Mouse (Mus musculus): Measurements from ENCODE around the gene Pnrc1.
"Not testable (repeated sequence)": the region's sequence is repeated elsewhere in the genome, so short reads cannot be mapped to it uniquely, and the experiment has no call there.

Gene Pnrc1

DNA sequence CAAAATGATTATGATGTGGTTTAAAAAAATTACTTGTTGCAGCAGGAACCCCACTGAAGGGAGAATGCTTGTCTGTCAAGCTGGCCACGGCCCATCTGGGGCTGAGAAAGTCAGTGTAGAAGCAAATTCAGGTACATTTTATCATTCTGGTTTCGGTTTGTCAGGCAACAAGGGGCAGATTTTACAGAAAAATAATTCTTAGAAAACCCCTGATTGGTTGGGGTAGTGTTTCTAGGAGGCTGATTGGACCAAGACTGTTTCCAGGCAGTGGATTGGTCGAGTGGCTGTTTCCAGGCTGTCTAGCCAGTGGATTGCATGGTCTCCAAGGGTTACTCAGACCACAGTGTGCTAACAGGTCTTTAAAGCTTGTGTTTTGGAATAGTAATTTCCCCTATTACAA lies at the start of gene Pnrc1:
Gene Pnrc1 (minus strand): TSS at position 162 of the 400 bp plus-strand sequence.
- peak; percentile 63 for DNase-seq (ENCODE audit: low read depth, low spot score)

DNA sequence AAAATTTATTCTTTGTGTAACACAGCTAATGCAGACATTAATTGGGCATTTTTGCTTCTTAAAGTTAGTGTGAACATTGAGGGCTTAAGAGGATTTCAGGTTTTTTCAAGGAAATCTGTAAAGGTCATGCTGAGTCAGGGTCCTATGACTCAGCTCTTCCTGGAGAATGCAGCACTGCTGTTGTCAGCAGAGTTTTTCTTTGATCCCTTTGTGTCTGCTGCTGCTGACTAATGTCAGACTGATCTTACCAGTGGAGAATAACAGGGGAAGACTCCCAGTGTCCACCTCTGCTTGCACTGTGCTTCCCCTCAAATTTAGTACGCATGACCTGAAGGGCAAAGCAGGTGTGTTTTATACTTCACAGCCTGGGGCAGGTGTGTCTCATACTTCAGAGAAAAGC lies 48.0 kb upstream of the Pnrc1 start:
- DNase-seq (ENCODE audit: low read depth, low spot score), result no peak

DNA sequence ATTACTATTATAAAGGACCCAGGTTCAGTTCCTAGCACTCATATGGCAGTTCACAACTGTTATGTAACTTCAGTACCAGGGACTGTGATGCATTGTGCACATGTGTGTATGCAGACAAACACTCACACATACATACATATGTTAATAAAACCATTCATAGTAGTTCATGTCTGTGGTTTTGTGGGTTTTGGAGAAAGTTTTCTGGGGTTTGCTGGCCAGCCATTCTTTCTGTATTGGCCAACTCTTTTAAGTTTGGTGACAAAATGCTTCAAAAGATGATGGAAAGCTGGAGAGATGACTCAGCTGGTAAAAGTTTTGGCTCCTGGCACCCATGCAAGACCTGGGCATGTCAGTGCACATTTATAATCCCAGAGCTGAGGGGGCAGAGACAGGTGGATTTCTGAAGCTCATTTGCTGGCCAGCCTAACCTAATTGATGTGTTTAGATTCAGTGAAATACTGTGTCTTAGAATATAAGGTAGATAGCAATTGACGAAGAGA lies 43.0 kb upstream of the Pnrc1 start:
- DNase-seq (ENCODE audit: low read depth, low spot score), result no peak

GRCm38 (mm10) chr4:33331147-33331546 lies 41.2 kb upstream of the Pnrc1 start:
- DNase-seq (ENCODE audit: low read depth, low spot score), result no peak

GRCm38 (mm10) chr4:33315840-33316239 lies 25.9 kb upstream of the Pnrc1 start:
- DNase-seq (ENCODE audit: low read depth, low spot score), result peak; percentile 59

DNA sequence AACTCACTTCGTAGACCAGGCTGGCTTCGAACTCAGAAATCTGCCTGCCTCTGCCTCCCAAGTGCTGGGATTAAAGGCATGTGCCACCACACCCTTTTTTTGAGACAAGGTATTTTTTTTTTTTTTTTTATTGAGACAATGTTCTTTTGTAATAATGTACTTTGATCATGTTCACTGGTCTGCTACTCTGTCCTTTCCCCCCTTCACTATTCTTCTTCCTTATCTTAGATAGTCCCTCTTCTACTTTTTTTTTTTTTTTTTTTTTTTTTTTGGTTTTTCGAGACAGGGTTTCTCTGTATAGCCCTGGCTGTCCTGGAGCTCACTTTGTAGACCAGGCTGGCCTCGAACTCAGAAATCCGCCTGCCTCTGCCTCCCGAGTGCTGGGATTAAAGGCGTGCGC lies 24.2 kb upstream of the Pnrc1 start:
- not testable (repeated sequence) for DNase-seq (ENCODE audit: low read depth, low spot score)

DNA sequence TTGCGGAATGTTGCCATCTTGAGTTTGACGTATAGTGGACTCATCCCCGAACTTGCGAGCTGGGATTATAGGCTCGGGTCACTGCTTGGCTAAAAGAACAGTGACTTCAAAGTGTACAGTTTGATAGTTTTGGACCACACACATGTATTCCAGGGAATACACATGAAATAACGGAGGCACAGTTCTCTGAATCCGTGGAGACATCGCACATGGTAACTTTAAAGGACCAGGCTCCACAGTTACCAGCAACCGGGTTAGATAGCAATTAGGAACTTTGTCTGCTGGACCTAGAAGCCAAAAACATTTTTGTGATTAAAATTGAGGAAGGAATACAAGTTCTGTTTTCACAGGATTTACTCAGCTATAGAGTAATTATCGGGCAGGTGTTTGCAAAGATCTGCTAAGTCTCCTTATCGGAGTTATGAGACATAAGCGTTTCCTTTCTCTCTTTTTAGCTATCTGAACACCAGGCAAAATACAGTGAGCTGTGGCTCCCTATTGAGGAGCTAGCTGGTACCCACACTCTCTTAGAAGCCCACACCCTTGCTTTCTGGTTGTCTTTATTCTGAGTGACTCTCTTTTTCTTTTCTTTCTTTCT lies 21.0 kb upstream of the Pnrc1 start:
- DNase-seq (ENCODE audit: low read depth, low spot score), result no peak

DNA sequence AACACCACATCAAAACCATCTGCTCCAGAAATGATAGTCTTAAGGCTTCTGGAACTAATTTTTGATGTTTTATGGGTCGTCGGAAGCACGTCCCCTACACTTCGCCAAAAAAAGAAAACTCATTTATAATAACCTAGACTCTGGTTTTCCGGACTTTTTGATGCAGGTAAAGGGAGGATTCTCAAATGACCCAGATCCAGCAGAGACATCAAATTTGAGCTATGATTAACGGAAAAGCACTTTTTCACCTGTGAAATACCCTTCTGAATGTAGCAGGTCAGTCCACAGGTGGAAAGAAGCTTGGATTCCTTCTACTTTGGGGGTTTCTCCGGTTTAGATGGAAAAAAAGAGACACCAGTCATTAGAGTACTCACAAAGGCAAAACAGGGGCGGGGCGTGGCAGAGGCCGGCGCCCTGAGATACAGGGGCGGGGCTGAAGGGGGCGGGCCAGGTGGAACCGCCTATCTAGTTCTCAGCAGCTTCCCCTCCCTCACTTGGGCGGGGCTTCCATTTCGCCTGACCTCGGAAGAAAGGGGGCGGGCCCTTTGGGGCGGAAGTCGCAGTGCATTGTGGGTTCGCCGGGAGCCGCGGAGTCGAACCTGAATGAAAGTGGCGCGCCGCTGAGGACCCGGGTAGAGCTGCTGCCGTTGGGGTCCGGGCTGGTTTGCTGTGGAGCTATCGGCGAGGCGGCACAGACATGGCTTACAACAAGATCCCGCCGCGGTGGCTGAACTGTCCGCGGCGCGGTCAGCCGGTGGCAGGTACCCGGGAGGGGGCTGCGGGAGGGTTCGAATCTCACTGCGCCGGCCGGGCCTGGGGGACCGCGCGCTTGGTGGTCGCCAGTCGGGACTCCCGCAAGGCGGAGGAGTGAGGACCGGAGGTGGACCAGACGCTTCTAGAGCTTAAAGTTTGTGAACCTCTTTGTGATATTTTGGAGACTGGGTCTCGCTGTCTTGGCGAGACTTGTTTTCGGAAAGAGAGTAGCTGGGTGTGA lies 20.1 kb upstream of the Pnrc1 start, which contains the start of gene Rngtt:
Gene Rngtt (plus strand): TSS at position 548 of the 994 bp plus-strand sequence.
- DNase-seq (ENCODE audit: low read depth, low spot score), result peak; percentile 98

GRCm38 (mm10) chr4:33307146-33307545 lies 17.2 kb upstream of the Pnrc1 start:
- no peak for DNase-seq (ENCODE audit: low read depth, low spot score)

- no peak for DNase-seq (ENCODE audit: low read depth, low spot score)
Observed at GRCm38 (mm10) chr4:33303057-33303456, 13.1 kb upstream of the Pnrc1 start.

DNA sequence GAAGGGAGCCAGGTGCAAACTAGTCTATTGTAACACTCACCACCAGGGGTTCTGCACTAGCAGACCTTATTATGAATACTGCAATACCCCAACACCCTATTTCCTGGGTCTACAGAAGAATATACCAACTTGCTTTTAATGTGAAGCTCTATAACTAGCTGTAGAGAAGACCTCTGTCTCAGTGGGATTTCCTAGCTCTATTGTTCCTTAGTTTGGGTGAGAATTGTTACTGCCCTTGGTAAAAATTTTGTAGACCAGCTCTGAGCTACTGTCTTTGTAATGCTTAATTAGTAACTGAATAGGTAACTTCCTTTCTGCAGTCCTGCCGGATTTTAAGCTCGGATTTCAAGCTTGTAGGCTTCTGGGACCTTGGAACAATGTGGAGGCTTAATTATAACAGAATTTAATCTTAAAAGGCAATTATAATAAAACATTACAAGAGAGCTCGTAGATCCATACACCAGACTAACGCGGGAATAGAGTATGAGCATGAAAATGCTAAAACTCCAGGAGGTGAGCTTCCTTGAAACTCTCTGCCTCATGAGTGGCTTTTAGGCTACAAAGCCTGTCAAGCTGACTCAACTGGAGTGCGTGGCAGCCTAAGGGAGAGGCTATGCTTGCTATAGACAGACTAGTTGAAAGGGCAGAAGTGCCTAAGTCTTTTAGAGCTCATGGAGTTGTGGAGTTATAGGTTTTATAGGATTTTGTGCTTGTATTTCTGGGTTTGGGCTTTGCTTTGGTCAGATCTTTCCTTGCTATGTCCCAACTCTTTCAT lies 11.1 kb upstream of the Pnrc1 start:
- DNase-seq (ENCODE audit: low read depth, low spot score), result not testable (repeated sequence)

DNA sequence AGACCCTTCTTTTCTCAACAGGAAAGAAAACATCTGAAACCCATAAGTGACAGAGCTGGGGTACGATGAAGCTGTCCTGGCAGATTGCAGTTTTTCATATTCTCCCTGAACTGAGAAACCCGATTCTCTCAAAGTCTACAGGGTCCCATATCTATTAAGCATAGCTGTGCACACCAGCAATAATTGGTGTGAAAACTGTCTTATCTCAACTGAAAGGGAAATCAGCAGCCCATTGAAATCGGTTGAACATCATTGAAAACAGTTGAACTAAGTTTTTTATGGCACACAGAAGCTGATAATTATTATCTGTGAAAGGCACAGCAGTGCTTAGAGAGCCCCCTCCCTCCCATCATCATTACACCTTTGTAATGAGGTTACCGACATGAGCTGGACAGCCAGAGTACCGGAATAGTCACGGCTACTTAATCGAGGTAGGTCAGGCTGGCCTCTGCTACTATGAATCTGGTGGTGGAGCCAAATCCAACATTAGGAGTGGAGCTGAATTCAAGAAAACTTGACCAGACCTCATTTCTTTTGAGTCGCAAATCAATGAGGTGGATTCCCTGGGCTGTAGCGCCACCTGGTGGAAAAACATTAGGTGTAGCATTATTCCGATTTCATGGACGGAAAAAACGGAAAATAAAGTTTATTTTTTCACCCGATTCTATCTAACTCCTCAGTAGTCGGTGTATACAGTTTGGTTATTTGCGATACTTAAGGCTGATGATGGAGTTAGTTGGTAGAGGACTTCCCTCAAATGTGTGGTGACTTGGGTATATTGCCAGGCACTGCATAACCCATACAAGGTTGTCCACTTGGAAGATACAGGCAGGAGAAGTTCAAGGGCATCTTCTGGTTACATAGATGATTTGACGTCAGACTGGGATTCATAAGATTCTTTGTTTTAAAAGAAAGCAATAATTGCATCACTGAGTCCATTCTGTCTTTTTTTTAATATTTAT lies 2.7 kb upstream of the Pnrc1 start:
- DNase-seq (ENCODE audit: low read depth, low spot score), result peak; percentile 75

GRCm38 (mm10) chr4:33290878-33291277 lies 915 bp upstream of the Pnrc1 start:
- DNase-seq (ENCODE audit: low read depth, low spot score), result peak; percentile 71

DNA sequence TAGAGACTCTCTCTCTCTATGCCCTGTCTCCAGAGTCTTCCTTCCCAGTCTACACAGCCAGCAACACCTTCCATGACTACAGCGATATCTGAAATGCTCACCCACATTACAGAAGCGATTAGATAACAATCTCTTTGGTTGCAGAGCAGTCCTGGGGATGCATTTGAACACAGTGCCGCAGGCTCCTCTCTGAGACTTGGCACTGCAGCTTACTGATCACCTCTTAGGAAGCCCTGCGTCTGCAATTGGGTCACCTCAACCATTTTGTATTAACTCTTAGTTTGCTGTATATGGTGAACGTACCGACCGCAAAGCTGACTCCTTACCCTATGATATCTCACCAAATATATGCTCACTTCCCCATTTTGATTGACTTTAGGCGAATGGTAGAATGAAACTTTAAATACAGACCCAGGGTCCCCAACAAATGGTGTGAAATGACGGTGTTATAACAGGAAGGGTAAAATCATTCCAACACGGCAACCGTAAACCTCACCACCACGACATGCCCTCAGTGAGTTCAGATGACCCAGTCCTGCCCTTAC lies 785 bp downstream of the Pnrc1 start:
- peak; percentile 25 for DNase-seq (ENCODE audit: low read depth, low spot score)

DNA sequence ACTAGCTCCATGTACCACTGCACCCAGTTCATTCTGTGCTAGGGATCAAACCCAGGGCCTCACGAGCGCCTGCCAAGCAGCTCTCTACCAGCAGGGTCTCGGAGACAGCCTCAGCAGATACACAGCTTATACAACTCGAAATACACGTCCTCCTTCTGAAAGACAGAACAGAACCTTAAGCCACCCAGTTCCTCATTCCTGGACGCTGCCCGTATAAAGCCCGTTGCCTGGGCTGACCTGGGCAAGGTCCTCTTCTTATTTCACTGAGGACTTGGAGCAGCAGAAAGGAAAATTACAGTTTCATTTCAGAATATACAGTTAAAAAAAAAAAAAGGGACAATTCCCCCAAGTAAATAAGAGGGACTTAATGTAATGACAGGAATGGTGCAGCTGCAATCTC lies 4.5 kb downstream of the Pnrc1 start:
- DNase-seq (ENCODE audit: low read depth, low spot score), result no peak

DNA sequence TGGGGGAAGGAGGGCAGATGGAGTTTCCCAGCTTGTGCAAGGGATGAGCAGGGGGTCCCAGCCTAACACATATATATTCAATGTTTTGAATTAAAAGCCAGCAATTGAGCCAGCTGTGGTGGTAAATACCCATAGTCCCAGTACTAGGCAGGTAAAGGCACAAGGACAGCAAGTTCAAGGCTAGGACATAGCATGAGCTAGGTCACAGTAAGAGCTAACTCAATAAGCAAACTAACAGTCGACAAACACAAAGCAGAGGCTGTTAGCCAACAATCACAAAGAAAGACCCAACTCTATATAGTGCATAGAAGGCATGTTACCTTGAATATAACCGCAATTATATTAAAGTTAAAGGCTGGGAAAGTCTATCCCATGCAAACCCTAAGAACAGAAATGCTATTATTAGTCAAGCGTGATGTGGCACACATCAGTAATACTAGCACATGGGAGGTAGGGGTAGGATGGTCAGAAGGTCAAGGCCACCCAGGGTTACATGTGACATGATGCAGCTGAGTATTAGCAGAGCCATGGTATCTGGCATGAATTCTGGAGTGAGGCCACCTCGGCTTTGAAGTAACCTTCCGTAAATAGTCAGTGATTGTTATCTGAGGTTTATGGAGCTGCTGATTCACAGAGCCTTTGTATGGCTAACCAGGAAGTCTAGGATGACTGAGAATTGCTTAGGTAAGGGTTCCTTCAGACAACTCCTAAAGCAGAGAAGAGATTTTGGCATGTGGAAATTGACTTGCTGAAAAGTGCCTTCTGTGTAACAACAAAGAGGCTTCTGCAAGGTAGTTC lies 5.7 kb downstream of the Pnrc1 start:
- no peak for DNase-seq (ENCODE audit: low read depth, low spot score)

DNA sequence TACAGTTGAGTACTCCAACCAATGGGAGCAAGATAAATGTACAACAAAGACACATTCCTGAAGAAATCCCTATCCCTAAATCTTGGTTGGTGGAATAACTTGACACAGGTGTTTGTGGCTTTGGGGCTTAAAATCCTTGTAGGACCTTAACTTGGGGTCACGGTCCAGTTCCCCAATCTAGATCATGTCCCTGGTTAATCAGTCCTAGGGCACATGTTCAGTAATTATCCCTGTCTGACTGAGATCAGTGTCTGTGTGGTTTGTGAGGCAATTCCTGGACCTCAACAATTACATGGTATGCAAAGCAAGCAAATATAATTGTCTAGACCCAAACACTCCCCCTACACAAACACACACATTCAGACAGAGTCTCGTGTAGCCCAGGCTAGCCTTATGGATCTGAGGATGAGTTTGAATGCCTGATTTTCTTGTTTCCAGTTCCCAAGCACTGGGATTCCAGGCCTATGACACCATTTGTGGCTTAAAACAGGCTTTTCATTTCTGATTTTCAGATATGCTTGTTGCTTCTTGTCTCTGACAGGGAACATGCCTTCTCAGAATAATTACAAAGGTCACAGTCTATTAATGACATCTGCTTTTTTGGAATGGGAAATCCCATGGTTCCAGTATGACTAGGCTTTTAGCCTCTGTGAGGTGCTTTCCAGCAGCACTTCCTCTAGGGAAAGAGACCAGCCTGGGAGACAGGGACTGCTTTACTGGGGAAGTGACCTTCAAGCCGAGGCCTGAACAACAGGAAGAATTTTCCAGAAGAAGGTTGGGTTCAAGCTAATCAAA lies 7.9 kb downstream of the Pnrc1 start:
- no peak for DNase-seq (ENCODE audit: low read depth, low spot score)

- DNase-seq (ENCODE audit: low read depth, low spot score), result peak; percentile 45
Observed at GRCm38 (mm10) chr4:33273437-33273836, 16.5 kb downstream of the Pnrc1 start.

Data from CD4-positive helper T cell, adult 2 months (primary cell).